Mouse (Mus musculus): ENCODE measurements at regions not wholly inside any gene's neighbourhood (a gene's known extent, or its start where the extent isn't known, plus 50 kb on each side); places are given as distances from the start of the nearest gene placed in this dataset.

- DNase-seq = peak; percentile 65 to 68
These were observed 1861.7 kb upstream of the Lrrc6 start for GRCm38 (mm10) chr15:68362081-68363057.

- peak; percentile 28 to 43 for DNase-seq
These were observed 1860.5 kb upstream of the Lrrc6 start for GRCm38 (mm10) chr15:68360956-68361908.

- no peak for DNase-seq
These were observed 1858.8 kb upstream of the Lrrc6 start for GRCm38 (mm10) chr15:68359496-68359895.

- DNase-seq = no peak
These were observed 1855.2 kb upstream of the Lrrc6 start for GRCm38 (mm10) chr15:68355957-68356356.

GRCm38 (mm10) chr15:68344652-68345051 lies 1843.9 kb upstream of the Lrrc6 start:
- no peak for DNase-seq

- DNase-seq = peak in 1 of 2 experiments; percentile 8
These were observed 1841.8 kb upstream of the Lrrc6 start for GRCm38 (mm10) chr15:68342542-68342941.

- no peak for DNase-seq
These were observed 1840.3 kb upstream of the Lrrc6 start for GRCm38 (mm10) chr15:68341056-68341455.

- no peak for DNase-seq
These were observed 1836.6 kb upstream of the Lrrc6 start for GRCm38 (mm10) chr15:68337264-68337663.

GRCm38 (mm10) chr15:68335837-68336236 lies 1835.1 kb upstream of the Lrrc6 start:
- no peak for DNase-seq

- peak; percentile 45 to 51 for DNase-seq
These were observed 1815.4 kb upstream of the Lrrc6 start for GRCm38 (mm10) chr15:68316116-68316515.
